Mouse (Mus musculus) G1E (cell line): ENCODE measurements at regions not wholly inside any gene's neighbourhood (a gene's known extent, or its start where the extent isn't known, plus 50 kb on each side); places are given as distances from the start of the nearest gene placed in this dataset.

ENCODE experiments used
- CTCF ChIP-seq: IDR thresholded peaks from 2 replicates; pipeline ENCODE4 v1.5.1; 2012; ENCODE audit warnings: low read depth, low read length, inconsistent platforms, mixed read lengths
- GATA2 ChIP-seq: IDR thresholded peaks from 2 replicates; pipeline ENCODE4 v1.6.1; 2012; ENCODE audit warnings: low read depth, low read length, inconsistent platforms, borderline replicate concordance

GRCm38 (mm10) chr3:37882417-37882816, 158.1 kb upstream of the Gm5148 start:
- no peak for TF ChIP-seq CTCF
- no peak for TF ChIP-seq GATA2
